Mouse (Mus musculus): Measurements from ENCODE around the gene Abat. TPM values are rescaled to one million over a fixed set of nuclear protein-coding genes. Genes with fewer than 3 reads are reported as not detected.

The Abat gene
- polyA plus RNA-seq, 1 experiment: 9.5 TPM

DNA sequence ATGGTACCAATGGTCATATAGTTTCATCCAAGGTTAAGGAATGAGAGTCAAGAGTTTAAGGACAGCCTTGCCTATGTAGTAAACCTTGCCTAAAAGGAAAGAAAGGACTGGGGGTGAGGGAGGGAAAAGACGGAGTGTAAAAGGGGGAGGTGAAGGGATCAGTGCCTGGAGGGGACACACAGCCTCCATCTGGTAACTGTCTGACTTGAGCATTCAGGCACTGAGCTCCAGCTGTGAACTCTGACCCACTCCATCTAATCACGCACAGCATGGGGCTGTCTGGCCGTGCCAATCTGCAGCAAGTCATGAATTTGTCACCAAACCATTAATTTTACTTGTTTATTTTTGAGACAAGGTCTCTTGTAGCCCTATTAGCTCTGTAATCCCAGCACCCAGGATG, 60.5 kb downstream of the Abat start:
- H3K36me3 ChIP-seq (ENCODE audit: control insufficient read depth, insufficient read depth, low read length): no peaks in the 10 kb centered on the region
- TF ChIP-seq POLR2A (IDR thresholded peaks at IDR 0.05; ENCODE audit: control insufficient read depth, extremely low read depth, insufficient read depth, low read length, poor library complexity) (no peak), CTCF (IDR thresholded peaks at IDR 0.05; ENCODE audit: borderline replicate concordance, control insufficient read depth, extremely low read depth, insufficient read depth, low read length, poor library complexity) (no peak)
- 0 out of 2 replicates have a peak, but pooled peaks cover 4% of the 10 kb centered on the region for H3K4me1 ChIP-seq (replicated peaks; ENCODE audit: control insufficient read depth, insufficient read depth, low read length)
- H3K27me3 ChIP-seq (ENCODE audit: control insufficient read depth, insufficient read depth, low read length): no peaks in the 10 kb centered on the region
- DNase-seq: no peak
- WGBS: 84% methylated on average over 3 of the region's 3 CpGs
- H3K4me3 ChIP-seq (ENCODE audit: control insufficient read depth, insufficient read depth, low read length): no peak overlapping the region
- no peak overlapping the region for H3K27ac ChIP-seq (ENCODE audit: control insufficient read depth, insufficient read depth, low read length)

DNA sequence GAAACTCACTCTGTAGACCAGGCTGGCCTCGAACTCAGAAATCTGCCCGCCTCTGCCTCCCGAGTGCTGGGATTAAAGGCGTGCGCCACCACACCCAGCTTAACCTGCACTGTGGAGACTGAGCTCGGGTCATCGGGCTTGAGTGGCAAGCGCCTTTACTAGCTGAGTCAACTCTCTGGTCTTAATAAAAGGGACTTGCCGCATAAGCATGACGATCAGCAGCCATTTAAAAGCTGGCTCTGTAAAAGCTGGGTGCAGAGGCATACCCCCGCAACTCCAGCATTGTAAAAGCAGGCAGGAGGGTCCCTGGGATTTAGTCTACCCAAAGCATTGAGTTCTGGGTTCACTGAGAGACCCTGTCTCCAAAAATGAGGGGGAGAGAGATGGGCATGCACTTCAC, 61.1 kb downstream of the Abat start:
- DNase-seq: no peak
- H3K27ac ChIP-seq (ENCODE audit: control insufficient read depth, insufficient read depth, low read length): no peak overlapping the region
- TF ChIP-seq POLR2A (IDR thresholded peaks at IDR 0.05; ENCODE audit: control insufficient read depth, extremely low read depth, insufficient read depth, low read length, poor library complexity) (no peak), CTCF (IDR thresholded peaks at IDR 0.05; ENCODE audit: borderline replicate concordance, control insufficient read depth, extremely low read depth, insufficient read depth, low read length, poor library complexity) (no peak)
- WGBS: 93% methylated on average over 11 of the region's 11 CpGs
- H3K4me3 ChIP-seq (ENCODE audit: control insufficient read depth, insufficient read depth, low read length): no peak overlapping the region
- H3K27me3 ChIP-seq (ENCODE audit: control insufficient read depth, insufficient read depth, low read length): no peaks in the 10 kb centered on the region
- no peaks in the 10 kb centered on the region for H3K36me3 ChIP-seq (ENCODE audit: control insufficient read depth, insufficient read depth, low read length)
- peaks cover 9% of the 10 kb centered on the region for H3K4me1 ChIP-seq (replicated peaks; ENCODE audit: control insufficient read depth, insufficient read depth, low read length)

DNA sequence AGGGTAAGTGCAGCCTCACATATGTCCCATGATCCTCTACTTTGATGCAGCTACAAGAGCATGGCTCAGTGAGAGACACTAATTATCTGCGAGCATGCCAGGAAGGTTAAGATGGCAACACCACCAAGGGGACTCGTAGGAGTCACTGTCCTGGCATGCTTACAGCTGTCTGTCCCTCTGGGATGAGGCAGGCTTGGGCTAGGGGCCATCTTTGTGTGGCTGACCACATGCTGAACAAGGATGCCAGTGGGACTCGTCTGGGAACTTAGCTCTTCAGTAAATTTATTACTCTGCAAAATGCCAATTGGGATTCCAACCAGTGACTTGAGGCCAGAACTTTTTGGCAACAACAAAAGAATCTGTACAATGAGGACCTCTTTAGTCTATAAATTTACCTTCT, 62.9 kb downstream of the Abat start:
- TF ChIP-seq CTCF (IDR thresholded peaks at IDR 0.05; ENCODE audit: borderline replicate concordance, control insufficient read depth, extremely low read depth, insufficient read depth, low read length, poor library complexity): no peak
- no peak for TF ChIP-seq POLR2A (IDR thresholded peaks at IDR 0.05; ENCODE audit: control insufficient read depth, extremely low read depth, insufficient read depth, low read length, poor library complexity)
- H3K27ac ChIP-seq (ENCODE audit: control insufficient read depth, insufficient read depth, low read length): no peak overlapping the region
- no peak overlapping the region for H3K4me3 ChIP-seq (ENCODE audit: control insufficient read depth, insufficient read depth, low read length)
- no peaks in the 10 kb centered on the region for H3K36me3 ChIP-seq (ENCODE audit: control insufficient read depth, insufficient read depth, low read length)
- peaks cover 14% of the 10 kb centered on the region for H3K4me1 ChIP-seq (replicated peaks; ENCODE audit: control insufficient read depth, insufficient read depth, low read length)
- no peaks in the 10 kb centered on the region for H3K27me3 ChIP-seq (ENCODE audit: control insufficient read depth, insufficient read depth, low read length)
- no peak for DNase-seq
- WGBS: 80% methylated on average over 3 of the region's 3 CpGs

DNA sequence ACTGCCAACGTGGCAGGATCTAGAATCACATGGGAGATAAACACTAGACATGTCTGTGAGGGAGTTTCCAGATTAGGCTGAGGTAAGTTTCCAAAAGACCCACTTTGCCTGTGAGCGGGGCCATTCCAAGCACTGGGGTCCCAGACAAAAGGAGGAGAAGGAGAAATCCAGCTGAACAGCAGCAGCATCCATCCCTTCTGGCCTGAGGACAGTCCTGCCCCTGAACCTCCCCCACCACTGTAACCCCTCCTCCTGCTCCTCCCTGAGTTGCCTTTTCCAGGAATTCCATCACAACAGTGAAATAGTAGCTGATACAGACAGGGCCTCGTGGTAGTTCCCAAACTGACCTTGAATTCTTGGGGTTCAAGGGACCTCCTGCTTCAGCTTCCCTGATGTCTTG, 63.7 kb downstream of the Abat start:
- peaks cover 14% of the 10 kb centered on the region for H3K4me1 ChIP-seq (replicated peaks; ENCODE audit: control insufficient read depth, insufficient read depth, low read length)
- no peaks in the 10 kb centered on the region for H3K27me3 ChIP-seq (ENCODE audit: control insufficient read depth, insufficient read depth, low read length)
- no peaks in the 10 kb centered on the region for H3K36me3 ChIP-seq (ENCODE audit: control insufficient read depth, insufficient read depth, low read length)
- H3K4me3 ChIP-seq (ENCODE audit: control insufficient read depth, insufficient read depth, low read length): no peak overlapping the region
- no peak for DNase-seq
- 69% methylated on average over 3 of the region's 3 CpGs for WGBS
- H3K27ac ChIP-seq (ENCODE audit: control insufficient read depth, insufficient read depth, low read length): no peak overlapping the region
- no peak for TF ChIP-seq CTCF (IDR thresholded peaks at IDR 0.05; ENCODE audit: borderline replicate concordance, control insufficient read depth, extremely low read depth, insufficient read depth, low read length, poor library complexity)
- no peak for TF ChIP-seq POLR2A (IDR thresholded peaks at IDR 0.05; ENCODE audit: control insufficient read depth, extremely low read depth, insufficient read depth, low read length, poor library complexity)

DNA sequence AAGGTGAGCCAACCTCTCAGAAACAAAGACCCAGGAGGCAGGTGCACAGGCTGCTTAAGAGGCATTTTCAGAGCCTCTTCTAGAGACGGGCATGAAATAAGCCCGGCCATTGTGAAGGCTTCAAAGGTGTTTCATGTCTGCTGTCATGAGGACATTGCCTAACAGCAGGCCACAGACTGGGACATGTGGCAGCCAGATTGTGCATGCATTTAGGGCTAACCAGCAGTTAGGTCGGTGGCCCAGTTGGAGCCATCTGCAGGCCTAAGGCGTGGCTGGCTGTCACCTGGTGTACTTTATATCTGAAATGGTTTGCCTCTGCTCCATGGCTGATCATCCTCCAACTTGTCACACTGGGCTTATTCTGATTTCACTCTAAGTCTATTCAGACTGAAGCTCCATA, 65.1 kb downstream of the Abat start:
- Histone ChIP-seq H3K4me3 (ENCODE audit: control insufficient read depth, insufficient read depth, low read length) (no peak overlapping the region), H3K36me3 (ENCODE audit: control insufficient read depth, insufficient read depth, low read length) (no peaks in the 10 kb centered on the region), H3K27me3 (ENCODE audit: control insufficient read depth, insufficient read depth, low read length) (no peaks in the 10 kb centered on the region), H3K4me1 (replicated peaks; ENCODE audit: control insufficient read depth, insufficient read depth, low read length) (peaks cover 14% of the 10 kb centered on the region), H3K27ac (ENCODE audit: control insufficient read depth, insufficient read depth, low read length) (no peak overlapping the region)
- DNase-seq: no peak
- WGBS: 80% methylated on average over 4 of the region's 4 CpGs
- no peak for TF ChIP-seq CTCF (IDR thresholded peaks at IDR 0.05; ENCODE audit: borderline replicate concordance, control insufficient read depth, extremely low read depth, insufficient read depth, low read length, poor library complexity)

DNA sequence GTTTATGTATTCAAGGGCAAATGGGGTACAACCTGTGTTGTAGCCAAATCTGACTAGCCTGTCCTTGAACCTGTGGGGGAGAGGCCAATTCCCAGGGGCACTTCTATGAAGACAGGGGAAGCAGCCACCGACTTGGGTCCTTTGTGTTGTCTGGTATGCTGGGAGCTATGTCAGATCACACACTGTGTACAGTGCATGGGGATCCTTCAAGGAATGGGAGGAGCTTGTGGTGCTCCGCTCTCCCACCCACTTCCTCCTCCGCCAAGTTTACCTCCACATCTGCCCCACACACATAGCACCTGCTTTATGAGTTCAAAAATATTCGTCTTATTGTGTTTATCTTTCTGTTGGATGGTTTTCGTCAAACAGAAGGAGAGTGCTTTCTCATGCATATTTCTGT, 66.3 kb downstream of the Abat start:
- 8% methylated on average over 5 of the region's 5 CpGs for WGBS
- Histone ChIP-seq H3K4me3 (ENCODE audit: control insufficient read depth, insufficient read depth, low read length) (no peak overlapping the region), H3K4me1 (replicated peaks; ENCODE audit: control insufficient read depth, insufficient read depth, low read length) (peaks cover 14% of the 10 kb centered on the region), H3K36me3 (ENCODE audit: control insufficient read depth, insufficient read depth, low read length) (no peaks in the 10 kb centered on the region), H3K27me3 (ENCODE audit: control insufficient read depth, insufficient read depth, low read length) (no peaks in the 10 kb centered on the region), H3K27ac (ENCODE audit: control insufficient read depth, insufficient read depth, low read length) (peak overlapping the region; percentile 65; the same call in 1 of the 2 replicates)
- TF ChIP-seq POLR2A (IDR thresholded peaks at IDR 0.05; ENCODE audit: control insufficient read depth, extremely low read depth, insufficient read depth, low read length, poor library complexity) (no peak), CTCF (IDR thresholded peaks at IDR 0.05; ENCODE audit: borderline replicate concordance, control insufficient read depth, extremely low read depth, insufficient read depth, low read length, poor library complexity) (no peak)
- peak; percentile 49 for DNase-seq

DNA sequence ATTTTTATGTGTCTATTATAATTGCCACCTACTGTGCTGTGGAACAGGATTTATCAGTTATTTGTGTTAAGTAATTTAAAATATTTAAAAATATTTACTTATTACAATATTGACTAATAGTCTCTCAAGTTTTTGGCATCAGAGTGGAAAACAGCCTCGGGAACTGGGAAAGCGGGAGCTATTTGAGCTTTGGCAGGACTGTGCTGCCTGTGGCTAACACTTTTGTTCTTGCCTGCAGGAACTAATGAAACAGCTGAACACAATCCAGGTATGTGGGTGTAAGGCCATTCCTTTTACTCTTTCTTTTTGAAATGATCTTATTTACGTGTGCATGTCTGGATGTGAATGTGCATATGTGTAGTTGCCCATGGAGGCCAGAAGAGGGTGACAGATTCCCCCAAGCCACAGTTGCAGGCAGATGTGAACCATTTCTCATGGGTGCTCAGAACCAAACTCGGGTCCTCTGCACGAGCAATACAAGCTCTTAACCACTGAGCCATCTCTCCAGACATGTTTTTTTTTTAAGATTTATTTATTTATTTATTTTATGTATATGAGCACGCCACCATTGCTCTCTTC, 68.5 kb downstream of the Abat start:
- Histone ChIP-seq H3K36me3 (ENCODE audit: control insufficient read depth, insufficient read depth, low read length) (no peaks in the 10 kb centered on the region), H3K4me1 (replicated peaks; ENCODE audit: control insufficient read depth, insufficient read depth, low read length) (peaks cover 14% of the 10 kb centered on the region), H3K27ac (ENCODE audit: control insufficient read depth, insufficient read depth, low read length) (no peak overlapping the region), H3K4me3 (ENCODE audit: control insufficient read depth, insufficient read depth, low read length) (no peak overlapping the region), H3K27me3 (ENCODE audit: control insufficient read depth, insufficient read depth, low read length) (no peaks in the 10 kb centered on the region)
- WGBS: 99% methylated on average over 6 of the region's 6 CpGs
- TF ChIP-seq POLR2A (IDR thresholded peaks at IDR 0.05; ENCODE audit: control insufficient read depth, extremely low read depth, insufficient read depth, low read length, poor library complexity): no peak
- TF ChIP-seq CTCF (IDR thresholded peaks at IDR 0.05; ENCODE audit: borderline replicate concordance, control insufficient read depth, extremely low read depth, insufficient read depth, low read length, poor library complexity): no peak
- DNase-seq: no peak

All from thymus, adult 2 months (tissue).